Mouse (Mus musculus) small intestine, adult 2 months (tissue): ENCODE results near the gene Baiap2l1. TPM values are rescaled to one million over a fixed set of nuclear protein-coding genes. Genes with fewer than 3 reads are reported as not detected.

Experiments used
- H3K27ac ChIP-seq: fragments of 200-500 bp; 2 replicates; pipeline ENCODE4 v1.5.1; 2012; ENCODE audit warnings: low read depth, low read length, control low read depth, inconsistent platforms; ENCODE audit not compliant: insufficient read depth
- H3K27me3 ChIP-seq: fragments of 200-500 bp; 2 replicates; pipeline ENCODE4 v1.6.1; 2012; ENCODE audit warnings: mild to moderate bottlenecking, moderate library complexity, low read length, inconsistent platforms; ENCODE audit not compliant: control insufficient read depth, insufficient read depth
- H3K36me3 ChIP-seq: fragments of 200-500 bp; 2 replicates; pipeline ENCODE4 v1.6.1; 2012; ENCODE audit warnings: mild to moderate bottlenecking, low read length, control low read depth, inconsistent platforms; ENCODE audit not compliant: control insufficient read depth, insufficient read depth
- H3K4me1 ChIP-seq: fragments of 200-500 bp; 2 replicates; pipeline ENCODE4 v1.6.1; 2012; ENCODE audit warnings: low read length, inconsistent platforms, mixed read lengths; ENCODE audit not compliant: control insufficient read depth, insufficient read depth, insufficient read length
- H3K4me3 ChIP-seq: fragments of 200-500 bp; 2 replicates; pipeline ENCODE4 v1.5.1; 2012; ENCODE audit warnings: low read depth, mild to moderate bottlenecking, control low read depth, inconsistent platforms, low read length, moderate library complexity
- CTCF ChIP-seq: fragments of 200-500 bp; IDR thresholded peaks from 2 replicates; pipeline ENCODE4 v1.5.1; 2012; ENCODE audit warnings: low read depth, mild to moderate bottlenecking, control low read depth, inconsistent platforms, low read length, moderate library complexity, mixed read lengths; ENCODE audit not compliant: insufficient replicate concordance, insufficient read length; ENCODE audit errors: extremely low read depth
- POLR2A ChIP-seq: fragments of 200-500 bp; IDR thresholded peaks from 2 replicates; pipeline ENCODE4 v1.6.1; 2012; ENCODE audit warnings: low read depth, mild to moderate bottlenecking, control low read depth, inconsistent platforms, low read length, moderate library complexity
- WGBS: fragments of 180-500 bp; shearing (Covaris S2); methylation state at CpG from one replicate; pipeline ENCODE4 v1.1.7; 2018; 5-methylcytosine and 5-hydroxymethylcytosine counted together
- polyA plus RNA-seq: library from polyadenylated mRNA; depleted of rRNA; stranded (reverse); fragments of >200 nt; gene quantifications from 2 replicates; pipeline ENCODE4 v1.2.3, GENCODE M21; 2012

Baiap2l1 gene
- polyA plus RNA-seq, 1 experiment: 49.1 TPM

DNA sequence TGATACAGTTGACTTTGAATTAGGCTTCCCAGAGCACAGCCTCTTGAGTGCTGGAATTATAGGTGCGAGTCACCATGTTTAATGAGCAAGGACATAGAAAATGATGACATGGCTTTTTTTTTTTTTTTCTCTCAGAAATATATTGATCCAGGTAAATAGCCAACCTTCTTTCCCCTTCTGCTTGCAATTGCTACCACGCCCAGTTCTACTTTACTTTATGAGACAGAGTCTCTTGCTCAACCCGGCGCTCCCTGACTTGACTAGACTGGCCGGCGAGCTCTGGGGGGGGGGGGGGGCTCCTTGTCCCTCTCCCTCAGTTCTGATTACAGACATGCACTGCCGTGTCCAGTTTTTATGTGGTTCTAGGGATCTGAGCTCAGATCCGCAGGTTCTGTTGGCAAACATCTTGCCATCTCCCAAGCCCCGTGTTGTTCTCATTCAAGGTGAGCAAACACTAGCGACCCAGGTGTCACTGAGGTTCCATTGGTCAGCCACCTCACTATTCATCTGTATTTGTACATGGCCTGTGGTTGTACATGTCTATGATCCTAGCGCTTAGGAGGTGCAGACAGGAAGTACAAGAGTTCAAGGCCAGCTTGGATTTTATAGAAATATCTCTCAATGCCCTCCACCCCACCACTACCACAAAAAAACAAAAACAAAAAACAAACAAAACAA is 6.9 kb upstream of the Baiap2l1 start:
- Histone ChIP-seq H3K36me3 (no peaks in the 10 kb centered on the region), H3K4me1 (peaks cover 27% of the 10 kb centered on the region; the same call in 1 of the 2 replicates), H3K27me3 (no peaks in the 10 kb centered on the region), H3K4me3 (no peak overlapping the region), H3K27ac (peak overlapping the region; percentile 77)
- 23% methylated on average over 11 of the region's 11 CpGs for WGBS
- no peak for TF ChIP-seq POLR2A

GRCm38 (mm10) chr5:144360346-144360745 is 2.4 kb upstream of the Baiap2l1 start:
- Histone ChIP-seq H3K4me1 (peaks cover 33% of the 10 kb centered on the region; the same call in 1 of the 2 replicates), H3K27ac (peak overlapping the region; percentile 98), H3K27me3 (no peaks in the 10 kb centered on the region), H3K4me3 (no peak overlapping the region), H3K36me3 (no peaks in the 10 kb centered on the region)
- no peak for TF ChIP-seq CTCF
- no peak for TF ChIP-seq POLR2A
- 28% methylated on average over 6 of the region's 6 CpGs for WGBS

DNA sequence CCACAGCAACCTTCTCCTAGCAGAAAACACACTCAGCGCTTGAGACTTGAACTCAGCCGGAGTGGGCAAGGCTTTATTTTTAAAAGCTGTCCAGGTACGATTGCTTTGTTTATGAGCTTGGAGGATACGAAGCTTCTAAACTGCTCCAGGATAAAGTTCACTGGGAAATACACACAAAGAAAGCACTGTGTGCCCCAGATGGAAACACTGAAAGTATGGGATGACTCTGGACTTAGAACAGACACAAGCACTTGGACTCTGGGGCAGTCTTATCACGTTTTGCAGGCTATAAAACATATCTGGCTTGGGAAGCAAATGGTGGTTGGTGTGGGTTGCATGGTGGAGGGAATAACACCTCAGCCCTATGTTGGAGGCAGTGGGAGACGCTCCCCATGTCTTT is 2.0 kb upstream of the Baiap2l1 start:
- H3K27ac ChIP-seq: peak overlapping the region; percentile 98
- H3K4me3 ChIP-seq: no peak overlapping the region
- 28% methylated on average over 6 of the region's 6 CpGs for WGBS
- no peaks in the 10 kb centered on the region for H3K36me3 ChIP-seq
- peaks cover 30% of the 10 kb centered on the region; the same call in 1 of the 2 replicates for H3K4me1 ChIP-seq
- TF ChIP-seq CTCF (no peak), POLR2A (no peak)
- no peaks in the 10 kb centered on the region for H3K27me3 ChIP-seq

DNA sequence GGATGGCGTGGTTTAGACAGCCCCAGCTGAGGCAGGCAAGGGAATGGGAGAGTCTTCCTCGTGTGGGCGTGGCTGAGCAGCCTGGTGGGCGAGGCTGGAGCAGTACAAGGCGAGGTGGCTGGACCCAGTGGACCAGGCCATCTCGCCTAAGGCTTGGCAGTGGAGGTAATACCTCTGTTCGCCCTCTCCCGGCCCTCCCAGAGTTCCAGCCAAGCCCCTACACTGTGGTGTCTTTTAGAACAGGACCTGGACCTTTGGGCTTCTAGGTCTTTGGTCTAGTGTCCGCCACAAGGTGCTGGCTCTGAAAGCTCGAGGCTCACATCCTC is 643 bp upstream of the Baiap2l1 start:
- H3K4me1 ChIP-seq: peaks cover 20% of the 10 kb centered on the region; the same call in 1 of the 2 replicates
- no peaks in the 10 kb centered on the region for H3K27me3 ChIP-seq
- H3K27ac ChIP-seq: peak overlapping the region; percentile 98
- 3% methylated on average over 10 of the region's 10 CpGs for WGBS
- peak overlapping the region; percentile 79 for H3K4me3 ChIP-seq
- no peaks in the 10 kb centered on the region for H3K36me3 ChIP-seq
- TF ChIP-seq POLR2A (peak; percentile 53), CTCF (no peak)

GRCm38 (mm10) chr5:144357551-144357880 is 396 bp downstream of the Baiap2l1 start:
- H3K36me3 ChIP-seq: no peaks in the 10 kb centered on the region
- H3K27me3 ChIP-seq: no peaks in the 10 kb centered on the region
- WGBS: under 1% methylated on average over 27 of the region's 27 CpGs
- peak overlapping the region; percentile 74 for H3K27ac ChIP-seq
- TF ChIP-seq POLR2A (no peak), CTCF (no peak)
- H3K4me1 ChIP-seq: peaks cover 18% of the 10 kb centered on the region; the same call in 1 of the 2 replicates
- H3K4me3 ChIP-seq: peak overlapping the region; percentile 79

DNA sequence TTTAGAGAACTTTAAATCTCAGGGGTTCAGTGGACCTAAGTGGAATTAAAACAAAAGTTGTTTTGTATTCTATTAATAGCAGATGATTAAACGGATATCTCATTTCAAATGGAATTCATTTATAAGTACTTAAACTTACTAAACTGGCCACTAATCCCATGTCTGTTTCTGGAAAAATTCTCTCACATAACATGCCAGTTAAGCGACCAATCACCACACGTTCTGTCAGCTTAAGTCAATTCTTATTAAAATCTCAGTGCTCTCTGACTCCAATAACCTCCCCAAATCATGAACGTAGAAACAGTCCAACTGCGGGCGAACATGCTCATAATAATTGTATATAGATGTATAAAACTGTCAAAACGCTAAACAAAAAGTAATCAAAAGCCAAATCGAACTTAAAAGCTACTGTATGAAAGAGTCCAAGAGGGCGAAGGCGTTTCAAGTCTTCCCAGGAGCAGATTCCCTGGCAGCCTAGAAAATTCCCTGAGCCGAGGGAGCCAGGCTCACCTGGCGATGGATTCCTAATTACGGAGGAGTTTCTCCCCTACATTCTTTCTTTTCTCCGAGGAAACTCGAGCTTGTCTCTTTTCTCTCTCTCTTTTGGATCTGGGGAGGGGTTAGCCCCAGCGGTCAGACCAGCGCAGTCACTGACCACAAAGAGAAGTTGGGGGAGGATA is 996 bp downstream of the Baiap2l1 start:
- TF ChIP-seq POLR2A: no peak
- TF ChIP-seq CTCF: no peak
- 4% methylated on average over 17 of the region's 17 CpGs for WGBS
- Histone ChIP-seq H3K27ac (peak overlapping the region; percentile 74), H3K27me3 (no peaks in the 10 kb centered on the region), H3K4me1 (peaks cover 19% of the 10 kb centered on the region; the same call in 1 of the 2 replicates), H3K4me3 (peak overlapping the region; percentile 79), H3K36me3 (no peaks in the 10 kb centered on the region)

DNA sequence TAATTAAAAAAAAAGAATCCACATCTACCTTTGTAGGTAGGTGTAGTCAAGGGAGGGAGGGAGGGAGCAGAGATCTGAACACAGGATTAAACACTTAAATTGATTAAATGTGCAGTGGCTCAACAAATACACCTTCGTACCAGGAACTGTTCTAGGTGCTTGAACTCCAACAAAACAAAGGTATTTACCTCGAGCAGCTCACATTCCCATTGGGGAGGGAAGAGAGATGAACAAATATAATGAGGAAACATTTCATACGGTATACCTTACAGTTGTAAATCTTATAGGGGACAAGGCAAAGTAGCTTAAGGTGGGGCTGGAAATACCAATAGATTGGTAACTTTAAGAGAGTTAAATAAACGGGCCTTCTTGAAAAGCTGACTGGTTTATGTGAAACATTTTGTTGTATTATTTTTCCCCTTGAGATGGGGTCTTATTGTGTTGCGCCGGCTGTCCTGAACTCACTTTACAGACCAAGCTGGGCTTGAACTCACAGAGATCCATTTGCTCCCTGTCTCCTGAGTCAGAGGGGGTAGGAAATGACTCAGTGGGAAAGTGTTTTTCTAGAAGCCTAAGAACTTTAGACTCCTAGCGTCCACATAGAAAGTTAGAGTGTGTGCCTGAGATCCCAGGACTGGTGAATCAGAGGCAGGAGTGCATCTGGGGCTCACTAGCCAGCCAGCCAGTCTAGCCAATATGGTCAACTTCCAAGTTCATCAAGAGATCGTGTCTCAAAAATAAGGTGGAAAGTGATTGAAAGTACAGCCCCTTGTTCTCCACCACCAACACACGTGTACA is 5.5 kb downstream of the Baiap2l1 start:
- H3K4me3 ChIP-seq: no peak overlapping the region
- H3K27ac ChIP-seq: peak overlapping the region; percentile 39; the same call in 1 of the 2 replicates
- H3K4me1 ChIP-seq: peaks cover 9% of the 10 kb centered on the region
- TF ChIP-seq POLR2A (no peak), CTCF (no peak)
- 54% methylated on average over 9 of the region's 9 CpGs for WGBS
- H3K27me3 ChIP-seq: no peaks in the 10 kb centered on the region
- no peaks in the 10 kb centered on the region for H3K36me3 ChIP-seq
